Mouse (Mus musculus) myocyte (in vitro differentiated cells): ENCODE data around the gene Scarf1. TPM values are rescaled to one million over a fixed set of nuclear protein-coding genes. Genes with fewer than 3 reads are reported as not detected.

ENCODE experiments used
- H3K27me3 ChIP-seq: one replicate; pipeline ENCODE4 v1.6.1; 2011; ENCODE audit not compliant: control insufficient read depth, insufficient read depth, insufficient read length
- H3K36me3 ChIP-seq: one replicate; pipeline ENCODE4 v1.6.1; 2011; ENCODE audit not compliant: control insufficient read depth, insufficient read depth
- H3K4me2 ChIP-seq: one replicate; pipeline ENCODE4 v1.6.1; 2011; ENCODE audit warnings: low read depth, control low read depth
- H3K4me3 ChIP-seq: one replicate; pipeline ENCODE4 v1.5.1; 2011; ENCODE audit warnings: mild to moderate bottlenecking, control low read depth, moderate library complexity
- H3K79me2 ChIP-seq: one replicate; pipeline ENCODE4 v1.6.1; 2011; ENCODE audit not compliant: control insufficient read depth, insufficient read depth
- H3ac ChIP-seq: one replicate; pipeline ENCODE4 v1.6.1; 2011; ENCODE audit not compliant: control insufficient read depth, insufficient read length
- CEBPB ChIP-seq: IDR thresholded peaks from 2 replicates; pipeline ENCODE4 v1.6.1; 2011; ENCODE audit warnings: mild to moderate bottlenecking, moderate library complexity; ENCODE audit not compliant: poor library complexity, insufficient read depth, severe bottlenecking
- E2F4 ChIP-seq: IDR thresholded peaks from one replicate; pipeline ENCODE4 v1.6.1; 2011; ENCODE audit warnings: mild to moderate bottlenecking, control low read depth, moderate library complexity; ENCODE audit not compliant: insufficient read depth
- MAX ChIP-seq: IDR thresholded peaks from one replicate; pipeline ENCODE4 v1.6.1; 2011; ENCODE audit warnings: low read depth, mild to moderate bottlenecking, control low read depth
- MYOD1 ChIP-seq, 3 experiments: IDR thresholded peaks; one replicate each; pipeline ENCODE4 v1.6.1; 2011; ENCODE audit warnings: control low read depth in 2 of 3, low read depth in 2 of 3, mild to moderate bottlenecking in 2 of 3, moderate library complexity in 1 of 3; ENCODE audit not compliant: insufficient read length in 2 of 3, control insufficient read depth in 1 of 3
- MYOG ChIP-seq, 3 experiments: IDR thresholded peaks; one replicate each; pipeline ENCODE4 v1.6.1; 2011; ENCODE audit warnings: control low read depth in 2 of 3, low read depth in 2 of 3, mild to moderate bottlenecking in 2 of 3; ENCODE audit not compliant: insufficient read length in 2 of 3, control insufficient read depth in 1 of 3, insufficient read depth in 1 of 3
- POLR2A ChIP-seq: IDR thresholded peaks from one replicate; pipeline ENCODE4 v1.6.1; 2011; ENCODE audit warnings: low read depth, mild to moderate bottlenecking, control low read depth, moderate library complexity; ENCODE audit not compliant: insufficient read length
- POLR2AphosphoS2 ChIP-seq: IDR thresholded peaks from one replicate; pipeline ENCODE4 v1.6.1; 2011; ENCODE audit warnings: low read depth, control low read depth; ENCODE audit not compliant: insufficient read length
- REST ChIP-seq: IDR thresholded peaks from one replicate; pipeline ENCODE4 v1.6.1; 2011; ENCODE audit warnings: mild to moderate bottlenecking, control low read depth, moderate library complexity; ENCODE audit not compliant: insufficient read depth, insufficient read length
- SRF ChIP-seq: IDR thresholded peaks from one replicate; pipeline ENCODE4 v1.6.1; 2011; ENCODE audit warnings: low read depth; ENCODE audit not compliant: control insufficient read depth, insufficient read length
- TCF12 ChIP-seq: IDR thresholded peaks from one replicate; pipeline ENCODE4 v1.6.1; 2011; ENCODE audit warnings: mild to moderate bottlenecking, control low read depth; ENCODE audit not compliant: poor library complexity, insufficient read depth, severe bottlenecking
- TCF3 ChIP-seq: IDR thresholded peaks from one replicate; pipeline ENCODE4 v1.6.1; 2011; ENCODE audit warnings: low read depth, control low read depth; ENCODE audit not compliant: insufficient read length
- USF1 ChIP-seq: IDR thresholded peaks from one replicate; pipeline ENCODE4 v1.6.1; 2011; ENCODE audit warnings: low read depth, mild to moderate bottlenecking, control low read depth, moderate library complexity
- polyA plus RNA-seq: library from polyadenylated mRNA; unstranded; fragments of >200 nt; fragmentation: generic; extraction: Trizol; gene quantifications from one replicate; pipeline ENCODE4 v1.2.1, GENCODE M21; 2012; ENCODE audit warnings: missing spikeins

Gene Scarf1
- polyA plus RNA-seq, 1 experiment = 0.06 TPM

GRCm38 (mm10) chr11:75521609-75522008 lies 8.3 kb downstream of the Scarf1 start:
- Histone ChIP-seq H3K36me3 (no peaks in the 10 kb centered on the region), H3K79me2 (no peaks in the 10 kb centered on the region), H3K4me2 (no peak overlapping the region), H3K27me3 (no peaks in the 10 kb centered on the region), H3ac (no peak overlapping the region), H3K4me3 (no peak overlapping the region)
- TF ChIP-seq MYOG (IDR thresholded peaks at IDR 0.05; ENCODE audit: control insufficient read depth in 1 of 3, insufficient read depth in 1 of 3, insufficient read length in 2 of 3, low read depth in 2 of 3) (no peak), TCF12 (no peak), CEBPB (no peak)

- no peak overlapping the region for H3K4me2 ChIP-seq
- H3ac ChIP-seq = no peak overlapping the region
- no peak overlapping the region for H3K4me3 ChIP-seq
- H3K79me2 ChIP-seq = no peaks in the 10 kb centered on the region
- no peaks in the 10 kb centered on the region for H3K36me3 ChIP-seq
- TF ChIP-seq SRF (no peak), MYOG (IDR thresholded peaks at IDR 0.05; ENCODE audit: control insufficient read depth in 1 of 3, insufficient read depth in 1 of 3, insufficient read length in 2 of 3, low read depth in 2 of 3) (no peak), REST (no peak), USF1 (no peak), POLR2A (no peak), TCF12 (no peak), E2F4 (no peak), MAX (no peak), POLR2AphosphoS2 (no peak), MYOD1 (IDR thresholded peaks at IDR 0.05; ENCODE audit: control insufficient read depth in 1 of 3, insufficient read length in 2 of 3, low read depth in 2 of 3) (no peak), TCF3 (no peak), CEBPB (no peak)
- H3K27me3 ChIP-seq = no peaks in the 10 kb centered on the region
Measured at GRCm38 (mm10) chr11:75522793-75523192, 9.5 kb downstream of the Scarf1 start.

- no peaks in the 10 kb centered on the region for H3K36me3 ChIP-seq
- H3ac ChIP-seq = no peak overlapping the region
- H3K4me2 ChIP-seq = no peak overlapping the region
- H3K79me2 ChIP-seq = no peaks in the 10 kb centered on the region
- H3K27me3 ChIP-seq = no peaks in the 10 kb centered on the region
- H3K4me3 ChIP-seq = no peak overlapping the region
- no peak for TF ChIP-seq POLR2A
Measured at GRCm38 (mm10) chr11:75525531-75526125, 12.3 kb downstream of the Scarf1 start.

DNA sequence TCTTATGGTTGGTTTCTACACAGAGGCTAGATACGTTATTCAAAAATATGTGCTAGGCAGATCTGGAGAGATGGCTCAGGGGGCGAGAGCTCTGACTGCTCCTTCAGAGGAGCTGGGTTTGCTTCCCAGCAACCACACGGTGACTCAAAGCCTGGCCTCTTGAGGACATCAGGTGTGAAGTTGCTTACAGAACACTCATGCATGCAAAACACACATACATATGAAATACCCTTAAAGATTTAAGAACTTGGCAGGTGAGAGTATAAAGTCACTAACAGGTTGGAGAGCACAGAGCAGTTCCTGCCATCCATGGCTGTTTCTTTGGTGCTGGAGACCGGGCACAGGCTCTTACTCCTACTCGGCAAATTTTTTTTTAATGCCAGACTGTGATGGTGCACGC lies 13.6 kb downstream of the Scarf1 start:
- no peaks in the 10 kb centered on the region for H3K36me3 ChIP-seq
- no peak overlapping the region for H3K4me2 ChIP-seq
- TF ChIP-seq SRF (no peak), TCF3 (no peak), MAX (no peak), TCF12 (no peak), CEBPB (no peak), E2F4 (no peak), REST (no peak), POLR2A (no peak), MYOG (IDR thresholded peaks at IDR 0.05; ENCODE audit: control insufficient read depth in 1 of 3, insufficient read depth in 1 of 3, insufficient read length in 2 of 3, low read depth in 2 of 3) (no peak), USF1 (no peak), MYOD1 (IDR thresholded peaks at IDR 0.05; ENCODE audit: control insufficient read depth in 1 of 3, insufficient read length in 2 of 3, low read depth in 2 of 3) (no peak), POLR2AphosphoS2 (no peak)
- H3K4me3 ChIP-seq = no peak overlapping the region
- H3K79me2 ChIP-seq = no peaks in the 10 kb centered on the region
- H3ac ChIP-seq = no peak overlapping the region
- no peaks in the 10 kb centered on the region for H3K27me3 ChIP-seq

DNA sequence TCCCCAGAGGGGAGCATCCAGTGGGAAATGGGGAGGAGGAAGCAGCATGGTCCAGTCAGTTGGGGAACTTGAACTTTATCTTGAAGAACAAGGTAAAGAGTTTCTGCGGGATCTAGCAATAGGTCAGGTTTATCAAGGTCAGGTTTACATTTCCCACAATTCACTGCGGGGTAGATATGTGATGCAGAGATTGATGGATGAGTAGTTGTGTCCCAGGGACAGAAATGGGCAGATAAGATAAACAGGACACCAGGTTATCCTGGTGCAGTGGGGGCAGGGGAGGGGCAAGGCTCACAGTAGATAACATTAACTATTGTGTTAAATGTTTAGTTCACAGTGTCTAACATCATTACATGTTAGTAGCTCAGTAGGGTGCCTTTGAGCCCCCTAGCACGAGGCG lies 16.4 kb downstream of the Scarf1 start:
- no peaks in the 10 kb centered on the region for H3K27me3 ChIP-seq
- no peaks in the 10 kb centered on the region for H3K79me2 ChIP-seq
- TF ChIP-seq MYOG (IDR thresholded peaks at IDR 0.05; ENCODE audit: control insufficient read depth in 1 of 3, insufficient read depth in 1 of 3, insufficient read length in 2 of 3, low read depth in 2 of 3) (no peak), MAX (no peak), USF1 (no peak), POLR2A (no peak)
- H3ac ChIP-seq = no peak overlapping the region
- peak overlapping the region; percentile 87 for H3K4me3 ChIP-seq
- H3K36me3 ChIP-seq = no peaks in the 10 kb centered on the region
- H3K4me2 ChIP-seq = no peak overlapping the region

GRCm38 (mm10) chr11:75530325-75530724 lies 17.0 kb downstream of the Scarf1 start:
- Histone ChIP-seq H3K4me2 (peak overlapping the region; percentile 100), H3ac (peak overlapping the region; percentile 54), H3K36me3 (no peaks in the 10 kb centered on the region), H3K4me3 (peak overlapping the region; percentile 87), H3K27me3 (no peaks in the 10 kb centered on the region), H3K79me2 (no peaks in the 10 kb centered on the region)
- TF ChIP-seq USF1 = no peak
- TF ChIP-seq MYOG (IDR thresholded peaks at IDR 0.05; ENCODE audit: control insufficient read depth in 1 of 3, insufficient read depth in 1 of 3, insufficient read length in 2 of 3, low read depth in 2 of 3) = peak in 1 of 3 experiments; percentile 18
- TF ChIP-seq MAX = no peak
- TF ChIP-seq POLR2A = peak; percentile 32
